Mouse (Mus musculus): ENCODE measurements around the gene Myoc. TPM values are rescaled to one million over a fixed set of nuclear protein-coding genes. Genes with fewer than 3 reads are reported as not detected.

Myoc gene
- polyA plus RNA-seq, 1 experiment from 2014 or later = not detected

- WGBS = 84% methylated on average over 11 of the region's 11 CpGs
- H3K9me3 ChIP-seq = no peaks in the 10 kb centered on the region
- H3K9ac ChIP-seq (replicated peaks) = no peak overlapping the region
- no peak overlapping the region for H3K27ac ChIP-seq (replicated peaks)
- no peak overlapping the region for H3K4me3 ChIP-seq
- no peak for ATAC-seq (replicated peaks)
- H3K4me1 ChIP-seq = peaks cover under 1% of the 10 kb centered on the region; the same call in 1 of the 2 replicates
- no peak overlapping the region for H3K4me2 ChIP-seq (replicated peaks)
- no peaks in the 10 kb centered on the region for H3K27me3 ChIP-seq
- no peaks in the 10 kb centered on the region for H3K36me3 ChIP-seq
Observed at GRCm38 (mm10) chr1:162660276-162660860, 21.4 kb downstream of the Myoc start.

- WGBS = 18% methylated on average over 10 of the region's 10 CpGs
- H3K27ac ChIP-seq (replicated peaks) = no peak overlapping the region
- peak; percentile 99 for ATAC-seq (replicated peaks)
- H3K36me3 ChIP-seq = peaks cover 5% of the 10 kb centered on the region; the same call in 1 of the 2 replicates
- no peaks in the 10 kb centered on the region for H3K27me3 ChIP-seq
- H3K4me2 ChIP-seq (replicated peaks) = 0 out of 2 replicates have a peak overlapping the region, but pooled peaks have one; percentile 22
- H3K4me3 ChIP-seq = no peak overlapping the region
- H3K9me3 ChIP-seq = no peaks in the 10 kb centered on the region
- no peak overlapping the region for H3K9ac ChIP-seq (replicated peaks)
- peaks cover 5% of the 10 kb centered on the region; the same call in 1 of the 2 replicates for H3K4me1 ChIP-seq
Observed at GRCm38 (mm10) chr1:162664826-162665475, 26.0 kb downstream of the Myoc start.

GRCm38 (mm10) chr1:162665486-162666174 is 26.7 kb downstream of the Myoc start:
- no peak overlapping the region for H3K9ac ChIP-seq (replicated peaks)
- peak overlapping the region; percentile 43 for H3K4me2 ChIP-seq (replicated peaks)
- H3K4me1 ChIP-seq = peaks cover 5% of the 10 kb centered on the region; the same call in 1 of the 2 replicates
- WGBS = 3% methylated on average over 11 of the region's 11 CpGs
- H3K27ac ChIP-seq (replicated peaks) = no peak overlapping the region
- H3K4me3 ChIP-seq = peak overlapping the region; percentile 22; the same call in 1 of the 2 replicates
- ATAC-seq (replicated peaks) = peak; percentile 80
- H3K27me3 ChIP-seq = no peaks in the 10 kb centered on the region
- peaks cover 11% of the 10 kb centered on the region for H3K36me3 ChIP-seq
- H3K9me3 ChIP-seq = no peaks in the 10 kb centered on the region

- H3K4me1 ChIP-seq = no peaks in the 10 kb centered on the region
- 81% methylated on average over 2 of the region's 2 CpGs for WGBS
- H3K27me3 ChIP-seq = no peaks in the 10 kb centered on the region
- no peaks in the 10 kb centered on the region for H3K9me3 ChIP-seq
- ATAC-seq (replicated peaks) = no peak
- no peak overlapping the region for H3K4me3 ChIP-seq
- no peak overlapping the region for H3K9ac ChIP-seq (replicated peaks)
- H3K27ac ChIP-seq (replicated peaks) = no peak overlapping the region
- H3K4me2 ChIP-seq (replicated peaks) = no peak overlapping the region
- H3K36me3 ChIP-seq = peaks cover 84% of the 10 kb centered on the region
Observed at GRCm38 (mm10) chr1:162693721-162694120, 54.8 kb downstream of the Myoc start.

- no peak for ATAC-seq (replicated peaks)
- Histone ChIP-seq H3K9me3 (no peaks in the 10 kb centered on the region), H3K27ac (replicated peaks) (no peak overlapping the region), H3K9ac (replicated peaks) (no peak overlapping the region), H3K4me1 (no peaks in the 10 kb centered on the region), H3K4me2 (replicated peaks) (no peak overlapping the region), H3K27me3 (no peaks in the 10 kb centered on the region), H3K36me3 (peaks cover 69% of the 10 kb centered on the region), H3K4me3 (no peak overlapping the region)
- WGBS = 97% methylated on average over 6 of the region's 6 CpGs
Observed at GRCm38 (mm10) chr1:162697866-162698265, 58.9 kb downstream of the Myoc start.

Small RNA genes lying within 50 kb of the gene (microRNA-seq; reads per million reads assigned to microRNA genes)
- not detected for gene Gm27616

Other genes with a start within 250 kb of the Myoc start
- 27.9 and 30.4 TPM in 2 replicates for gene Dnm3, start 161.1 kb upstream of the Myoc start, polyA plus RNA-seq (2015; fragmentation: Nextera tagmentation; extraction: Ambion mirVana)
- 22.2 and 24.7 TPM in 2 replicates for gene Mettl13, start 90.6 kb upstream of the Myoc start, polyA plus RNA-seq (2015; fragmentation: Nextera tagmentation; extraction: Ambion mirVana)
- gene Vamp4, start 68.6 kb upstream of the Myoc start, polyA plus RNA-seq (2015; fragmentation: Nextera tagmentation; extraction: Ambion mirVana) = 70.7 and 76.7 TPM in 2 replicates
- not detected in 2 replicates for gene Myocos, start 19.1 kb downstream of the Myoc start, polyA plus RNA-seq (2015; fragmentation: Nextera tagmentation; extraction: Ambion mirVana)
- gene Prrc2c, start 101.4 kb downstream of the Myoc start, polyA plus RNA-seq (2015; fragmentation: Nextera tagmentation; extraction: Ambion mirVana) = 135 and 141 TPM in 2 replicates
- gene Fmo4, start 174.8 kb downstream of the Myoc start, polyA plus RNA-seq (2015; fragmentation: Nextera tagmentation; extraction: Ambion mirVana) = 0.10 TPM in 1 of 2 replicates, not detected in the other
- 15.3 and 16.1 TPM in 2 replicates for gene Fmo1, start 227.5 kb downstream of the Myoc start, polyA plus RNA-seq (2015; fragmentation: Nextera tagmentation; extraction: Ambion mirVana)

All from forebrain, embryonic 15.5 days (tissue).